Mouse (Mus musculus) mouse embryonic stem cell (cell line): ENCODE results near the gene Sptbn1.
"Not testable (repeated sequence)": the region's sequence is repeated elsewhere in the genome, so short reads cannot be mapped to it uniquely, and the experiment has no call there.

Source experiments
- in situ Hi-C, 2 experiments: fragments of 300-500 bp; cut with MboI; formaldehyde crosslinking; loops; 1 replicate in 1 of 2; 3 replicates in 1 of 2; pipeline ENCODE4 v1.14.3; 2019 to 2020; ENCODE audit warnings: low sequenced_read_pairs in 2 of 2, low pct_unique_long_range_greater_than_20kb in 1 of 2, mixed read lengths in 1 of 2; ENCODE audit not compliant: unreplicated experiment in 1 of 2

Sptbn1 gene

DNA sequence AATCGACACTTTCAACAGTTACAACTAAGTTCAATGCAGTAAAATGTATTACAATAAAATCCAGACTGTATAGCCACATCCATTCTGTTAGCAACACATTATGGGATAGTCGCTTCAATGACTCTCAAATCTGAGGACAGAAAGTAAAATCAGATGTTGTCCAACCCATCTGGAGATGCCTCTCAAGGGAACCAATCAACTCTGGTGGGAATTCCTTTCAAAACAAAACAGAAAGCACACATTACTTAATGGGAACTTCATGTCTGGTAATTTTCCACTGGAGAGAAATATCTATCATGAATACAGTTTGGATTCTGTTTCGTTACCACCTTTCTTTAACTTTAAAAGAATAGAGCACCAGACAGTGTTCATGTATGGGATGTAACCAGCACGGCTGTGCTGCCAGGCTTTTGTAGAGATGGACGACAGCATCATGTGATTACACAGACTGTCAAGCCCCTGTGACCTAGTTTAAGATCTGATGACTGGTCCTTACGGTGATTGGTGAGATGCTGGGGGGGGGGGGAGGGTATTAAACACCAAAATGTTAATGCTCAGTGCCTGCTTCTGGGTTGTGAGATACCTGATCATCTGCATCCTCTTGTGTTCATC is 9.1 kb downstream of the Sptbn1 start:
- in situ Hi-C loops, result no loop called here

DNA sequence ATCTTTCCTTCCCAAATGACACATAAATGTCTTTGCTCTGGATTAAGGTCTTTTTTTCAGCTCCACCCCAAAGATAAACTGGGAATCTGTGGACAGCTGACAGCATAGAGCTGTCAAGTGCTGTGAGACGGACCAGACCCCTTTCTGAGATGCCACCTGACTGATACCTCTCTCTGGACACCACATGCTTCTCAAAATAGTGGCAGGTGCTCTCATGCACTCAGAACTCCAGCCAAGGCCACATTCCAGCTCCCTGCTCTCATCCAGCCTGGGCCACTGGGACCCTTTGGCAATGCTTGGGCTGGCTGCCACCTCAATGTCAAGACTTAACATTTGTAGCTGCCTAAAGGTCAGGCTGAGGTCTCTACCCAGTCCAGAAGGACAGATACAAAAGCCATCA is 10.2 kb downstream of the Sptbn1 start:
- in situ Hi-C loops, result no loop called here

DNA sequence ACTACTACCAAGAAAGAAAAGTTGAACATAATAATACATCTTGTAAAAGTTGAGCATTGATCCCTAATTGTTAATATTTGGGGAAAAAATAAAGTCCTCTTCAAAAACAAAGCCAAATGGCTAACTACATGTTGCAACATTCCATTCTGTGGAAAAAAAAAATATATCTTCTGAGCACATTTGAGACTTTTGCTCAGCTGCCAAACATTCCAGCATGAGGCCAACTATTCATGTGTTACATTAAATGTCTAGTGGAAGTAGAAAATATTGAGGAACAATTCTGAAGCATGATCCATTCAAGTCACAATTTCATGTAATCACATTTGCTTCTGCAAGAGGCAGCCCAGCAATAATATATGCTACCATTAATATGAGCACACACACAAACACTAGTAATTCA is 10.9 kb downstream of the Sptbn1 start:
- in situ Hi-C loops, result no loop called here

DNA sequence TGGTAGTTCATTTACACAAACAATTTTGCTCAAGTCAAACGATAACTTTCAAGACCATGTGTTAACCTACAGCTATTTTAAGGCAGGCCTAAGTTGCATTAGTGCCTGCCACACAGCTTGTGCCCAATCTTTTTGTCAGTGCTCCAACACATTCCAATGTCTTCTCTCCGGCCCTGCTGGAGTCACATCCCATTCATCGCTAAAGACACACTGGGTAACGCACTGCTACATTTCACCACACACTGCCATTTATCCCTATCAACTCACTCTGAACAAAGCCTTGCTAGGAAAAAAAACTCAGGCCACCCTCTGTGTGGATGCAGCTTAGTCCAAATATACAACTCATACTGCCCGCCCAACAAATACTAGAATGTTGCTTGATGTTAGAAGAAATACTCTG is 11.5 kb downstream of the Sptbn1 start:
- in situ Hi-C loops, result no loop called here

DNA sequence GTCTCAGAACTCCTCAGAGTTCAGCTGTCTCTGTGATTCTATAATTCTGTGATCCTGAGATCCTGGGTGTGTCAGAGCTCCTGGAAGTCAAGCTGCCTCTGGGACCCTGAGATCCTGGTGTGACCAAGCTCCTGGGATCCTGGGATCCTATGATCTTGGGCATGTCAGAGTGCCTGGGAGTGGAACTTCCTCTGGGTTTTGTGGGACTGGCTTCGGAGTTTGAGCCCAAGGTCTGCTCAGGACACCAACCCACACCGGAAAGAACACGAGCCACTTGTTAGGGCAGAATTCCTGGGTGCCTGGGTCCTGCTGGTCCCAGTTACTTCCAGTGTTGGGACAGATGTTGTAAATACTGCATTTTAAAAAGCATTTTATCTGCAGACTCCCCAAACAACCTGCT is 12.8 kb downstream of the Sptbn1 start:
- in situ Hi-C loops, result not testable (repeated sequence)

DNA sequence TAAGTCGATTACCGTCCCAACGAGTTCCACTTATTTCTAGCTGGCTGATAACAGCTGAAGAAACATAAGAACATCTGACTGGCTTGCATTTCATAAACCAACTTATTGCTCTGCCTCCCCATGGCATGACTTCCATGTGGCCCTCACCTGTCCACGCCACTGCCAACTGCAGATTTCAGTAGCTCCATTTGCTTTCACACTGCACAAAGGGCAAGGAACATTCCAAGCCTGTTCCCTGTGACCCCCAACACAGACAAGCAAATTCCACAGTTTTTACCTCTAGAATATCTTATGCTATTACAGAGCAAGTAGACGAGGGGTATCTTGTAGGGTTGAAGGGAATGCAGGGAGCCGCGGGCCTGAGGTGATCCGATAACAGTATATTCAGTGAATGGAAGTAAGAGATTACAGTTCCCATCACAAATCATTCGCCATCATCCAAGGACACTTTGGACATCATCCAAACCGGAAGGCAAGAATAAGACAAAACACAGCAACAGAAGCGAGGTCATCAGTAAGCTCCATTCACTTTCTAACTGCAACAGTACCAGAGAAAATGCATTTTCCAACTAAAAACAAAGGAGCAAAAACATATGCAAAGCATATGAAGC is 16.6 kb downstream of the Sptbn1 start:
- in situ Hi-C loops, result no loop called here

DNA sequence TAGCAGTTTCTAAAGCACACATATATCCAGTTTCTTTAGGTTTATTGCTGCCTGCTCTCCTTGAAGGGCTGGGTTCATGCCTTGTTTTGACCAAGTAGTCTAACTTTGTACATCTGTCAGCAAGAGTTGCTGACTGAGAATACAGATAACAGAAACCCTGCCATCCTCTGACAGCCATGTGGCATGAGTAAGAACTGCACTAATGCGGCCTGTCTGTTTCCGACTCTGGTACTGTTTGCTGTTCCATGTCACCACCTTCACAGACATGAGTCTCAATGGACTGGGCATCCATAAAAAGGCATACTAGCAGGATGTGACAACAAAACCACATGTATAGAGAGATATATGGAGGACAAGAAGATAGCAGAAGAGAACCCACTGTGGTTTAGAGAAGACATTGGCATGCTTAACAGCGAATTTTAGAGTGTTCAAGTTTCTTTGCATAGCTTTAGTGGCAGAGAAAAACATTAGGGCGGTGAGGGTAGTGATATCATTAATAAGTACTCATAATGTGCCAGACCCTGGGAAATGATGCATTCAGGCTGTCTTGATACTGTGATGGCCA is 18.4 kb downstream of the Sptbn1 start:
- in situ Hi-C loops, result loop anchor here in 1 of 2 experiments (25.0 kb wide), 1 partner anchor 563 kb away; no protein-coding TSS in a partner anchor

DNA sequence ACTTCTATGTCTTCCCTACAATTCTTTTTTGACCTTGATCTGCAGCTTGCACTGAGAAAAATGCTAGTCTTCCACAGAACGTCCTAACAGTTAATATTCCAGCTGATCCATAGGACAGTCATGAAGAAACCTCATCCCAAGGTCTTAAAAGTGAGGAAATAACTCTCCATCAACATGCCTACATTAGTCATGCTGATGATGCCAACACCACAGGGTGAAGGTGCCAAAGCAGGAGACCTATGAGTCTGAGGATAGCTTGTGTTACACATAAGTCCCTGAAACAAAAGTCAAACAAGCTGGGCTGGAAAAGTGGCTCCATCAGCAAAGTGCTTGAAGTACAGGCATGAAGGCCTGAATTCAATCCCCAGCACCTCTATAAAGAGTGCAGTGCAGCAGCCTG is 20.9 kb downstream of the Sptbn1 start:
- in situ Hi-C loops, result loop anchor here in 1 of 2 experiments (25.0 kb wide), 1 partner anchor 565 kb away; no protein-coding TSS in a partner anchor

DNA sequence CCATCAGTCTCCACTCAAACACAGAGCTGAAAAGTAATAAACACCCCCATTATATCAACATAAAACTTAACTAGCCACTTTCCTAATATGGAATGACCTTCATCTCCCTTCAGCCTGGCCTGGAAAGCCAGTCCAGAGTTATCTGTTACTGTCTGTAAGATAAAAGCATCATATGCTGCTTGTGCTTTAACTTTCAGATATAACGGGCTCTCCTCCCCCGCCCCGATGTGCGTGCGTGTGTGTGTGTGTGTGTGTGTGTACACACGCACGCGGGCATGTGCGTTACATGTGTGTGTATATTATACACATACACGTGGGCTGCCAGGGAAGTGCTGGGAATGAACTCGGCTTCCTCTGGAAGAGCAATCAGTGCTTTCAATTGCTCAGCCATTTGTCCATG is 21.8 kb downstream of the Sptbn1 start:
- in situ Hi-C loops, result loop anchor here in 1 of 2 experiments (25.0 kb wide), 1 partner anchor 566 kb away; no protein-coding TSS in a partner anchor

DNA sequence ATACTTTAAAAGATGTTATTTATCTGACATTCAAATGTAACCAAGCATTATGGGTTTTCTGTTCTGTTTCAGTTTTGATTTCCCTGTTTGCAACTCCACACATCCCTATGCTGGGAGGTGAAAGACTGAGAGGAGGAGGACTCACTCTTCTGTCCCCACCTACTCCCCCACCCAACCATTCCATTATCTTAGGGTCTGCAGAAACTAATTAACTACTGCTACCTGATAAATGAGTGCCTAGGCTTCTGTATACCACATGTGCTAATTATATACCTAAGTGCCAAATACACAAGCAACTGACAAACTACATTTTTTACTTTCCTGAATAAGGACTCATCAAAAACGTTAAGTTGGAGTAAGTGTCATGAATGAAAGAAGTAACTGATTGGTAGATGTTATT is 23.8 kb downstream of the Sptbn1 start:
- in situ Hi-C loops, result loop anchor here in 1 of 2 experiments (25.0 kb wide), 1 partner anchor 568 kb away; no protein-coding TSS in a partner anchor

DNA sequence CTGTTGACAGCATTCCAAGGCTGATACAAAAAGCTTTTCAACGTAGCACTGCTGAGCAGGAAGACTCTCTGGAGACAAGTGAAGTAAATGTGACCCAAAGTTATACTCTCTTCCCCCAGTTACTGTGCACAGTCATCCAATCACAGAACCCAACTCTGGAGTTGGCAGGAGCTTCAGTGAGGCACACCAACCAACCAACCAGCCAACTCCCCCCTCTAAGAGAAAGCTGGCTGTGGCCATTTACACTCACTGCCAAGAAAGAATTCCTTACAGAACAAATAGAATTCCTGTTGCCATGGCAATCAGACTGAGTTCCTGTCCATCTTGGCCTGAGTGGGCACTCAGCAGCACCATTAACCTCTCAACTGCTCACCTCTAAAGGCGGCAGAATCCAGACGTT is 24.4 kb downstream of the Sptbn1 start:
- in situ Hi-C loops, result loop anchor here in 1 of 2 experiments (25.0 kb wide), 1 partner anchor 569 kb away; no protein-coding TSS in a partner anchor

DNA sequence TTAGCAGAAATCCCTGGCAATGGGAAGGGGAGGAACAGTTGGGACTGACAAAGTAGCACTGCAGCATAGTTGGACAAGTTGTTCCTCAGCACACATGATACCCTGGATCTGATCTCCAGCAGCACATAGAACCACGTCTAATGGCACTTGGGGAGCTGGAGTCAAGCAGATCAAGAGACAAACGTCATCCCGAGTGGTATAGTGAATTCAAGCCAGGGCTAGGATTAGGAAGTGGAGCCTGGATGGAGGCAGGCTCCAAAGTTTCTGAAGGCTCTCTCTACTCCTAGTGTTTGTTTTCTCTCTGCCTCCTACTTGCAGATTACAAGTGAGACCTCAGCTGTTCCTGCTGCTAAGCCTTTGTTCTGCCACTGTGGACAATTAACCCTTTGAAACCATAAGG is 27.1 kb downstream of the Sptbn1 start:
- in situ Hi-C loops, result loop anchor here in 1 of 2 experiments (25.0 kb wide), 1 partner anchor 571 kb away; no protein-coding TSS in a partner anchor

DNA sequence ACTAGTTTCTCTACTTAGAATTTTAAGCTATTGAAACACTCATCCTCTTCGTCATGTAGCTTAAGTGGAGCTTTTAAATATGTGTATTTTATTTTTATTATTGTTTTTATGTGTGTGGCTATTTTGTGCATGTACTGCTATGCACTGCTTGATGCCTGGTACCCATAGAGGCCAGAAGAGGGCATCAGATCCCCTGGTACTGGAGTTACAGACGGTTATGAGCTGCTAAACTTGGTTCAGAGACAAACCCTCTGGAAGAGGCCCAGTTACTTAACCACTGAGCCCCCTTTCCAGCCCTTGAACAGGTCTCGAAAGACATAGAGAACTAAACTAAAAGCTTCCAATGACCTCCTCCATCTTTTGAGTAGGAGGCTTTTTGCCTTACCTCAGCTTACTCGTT is 30.0 kb downstream of the Sptbn1 start:
- in situ Hi-C loops, result loop anchor here (10.0 to 25.0 kb wide), 2 partner anchors 417 to 574 kb away; no protein-coding TSS in a partner anchor

DNA sequence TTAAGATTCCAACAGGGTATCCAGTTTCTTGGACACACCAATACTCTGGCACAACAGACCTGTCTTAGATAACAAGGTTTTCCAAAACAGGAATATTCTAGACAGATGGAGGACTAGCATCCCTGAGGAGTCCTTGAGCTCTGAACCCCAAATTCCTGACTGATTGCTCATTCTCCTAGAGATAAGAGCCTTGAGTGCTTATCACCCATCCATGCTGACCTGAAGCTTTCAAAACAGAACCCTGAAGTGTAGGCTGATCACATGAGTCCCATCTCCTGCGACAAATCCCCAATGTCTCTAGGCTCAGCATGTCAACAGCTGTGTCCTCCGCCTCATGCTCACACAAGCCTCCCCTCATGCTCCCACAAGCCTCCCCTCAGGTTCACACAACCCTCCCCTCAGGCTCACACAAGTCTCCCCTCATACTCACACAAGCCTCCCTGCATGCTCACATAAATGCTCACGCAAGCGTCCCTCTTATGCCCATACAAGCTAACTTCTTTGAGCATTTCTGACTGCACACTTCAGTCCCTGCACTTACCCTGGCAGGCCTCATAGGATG is 31.2 kb downstream of the Sptbn1 start:
- in situ Hi-C loops, result loop anchor here (10.0 to 25.0 kb wide), 2 partner anchors 418 to 576 kb away; no protein-coding TSS in a partner anchor

DNA sequence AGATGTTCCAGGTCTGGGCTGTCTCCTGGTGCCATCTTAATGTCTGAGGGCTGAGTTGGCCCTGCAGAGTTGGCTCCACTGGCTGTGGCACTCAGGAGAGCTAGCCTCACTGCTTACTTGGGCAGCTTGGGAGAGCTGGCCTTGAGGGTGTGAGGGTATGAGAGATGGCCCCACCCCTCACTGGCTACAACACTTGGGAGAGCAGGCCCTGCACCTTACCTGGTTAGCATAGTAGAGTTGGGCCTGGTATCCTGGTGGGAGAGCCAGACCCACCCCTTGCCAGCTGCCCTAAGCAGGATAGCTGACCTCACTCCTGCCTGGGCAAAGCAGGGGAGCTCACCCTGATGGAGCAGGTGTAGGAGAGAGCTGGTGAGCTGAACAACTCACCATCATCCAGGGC is 32.3 kb downstream of the Sptbn1 start:
- in situ Hi-C loops, result loop anchor here (10.0 to 25.0 kb wide), 2 partner anchors 419 to 577 kb away; no protein-coding TSS in a partner anchor

DNA sequence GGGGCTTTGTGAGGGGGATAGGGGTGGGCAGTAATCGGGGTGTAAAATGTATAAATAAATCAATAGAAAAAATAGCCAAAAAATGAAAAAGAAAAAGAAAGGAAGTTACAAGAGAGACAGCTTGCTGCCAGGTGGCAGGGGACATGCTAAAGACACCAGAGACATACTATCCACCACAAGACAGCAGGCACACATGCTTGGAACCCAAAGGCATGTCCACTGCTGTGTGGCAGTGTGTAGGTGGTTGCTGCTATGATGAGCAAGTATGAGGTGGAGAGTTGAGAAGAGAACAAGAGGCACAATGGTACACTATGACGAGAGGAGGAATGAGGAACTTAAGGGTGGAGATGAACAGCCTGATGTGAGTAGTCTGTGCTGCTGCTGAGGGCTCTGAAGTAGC is 32.8 kb downstream of the Sptbn1 start:
- in situ Hi-C loops, result loop anchor here (10.0 to 25.0 kb wide), 2 partner anchors 420 to 577 kb away; no protein-coding TSS in a partner anchor

DNA sequence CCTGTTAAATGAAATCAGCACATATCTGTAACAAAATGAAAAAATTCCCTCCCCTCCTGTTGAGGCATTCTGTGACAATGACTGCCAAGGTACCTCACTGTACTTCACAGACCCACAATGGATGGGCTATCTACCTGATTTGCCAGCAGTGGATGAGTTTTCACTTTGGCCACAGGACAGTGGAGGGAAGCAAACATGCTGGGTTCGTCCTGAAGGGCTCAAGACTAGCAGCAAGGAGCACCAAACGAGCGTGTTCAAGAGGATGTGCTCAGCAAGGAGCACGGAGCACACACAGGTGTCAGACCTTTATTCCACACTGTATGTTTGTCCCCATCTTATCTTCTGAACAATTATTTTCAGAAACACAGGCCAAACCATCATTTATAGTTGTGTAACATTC is 34.0 kb downstream of the Sptbn1 start:
- in situ Hi-C loops, result loop anchor here (10.0 to 25.0 kb wide), 2 partner anchors 421 to 578 kb away; no protein-coding TSS in a partner anchor

DNA sequence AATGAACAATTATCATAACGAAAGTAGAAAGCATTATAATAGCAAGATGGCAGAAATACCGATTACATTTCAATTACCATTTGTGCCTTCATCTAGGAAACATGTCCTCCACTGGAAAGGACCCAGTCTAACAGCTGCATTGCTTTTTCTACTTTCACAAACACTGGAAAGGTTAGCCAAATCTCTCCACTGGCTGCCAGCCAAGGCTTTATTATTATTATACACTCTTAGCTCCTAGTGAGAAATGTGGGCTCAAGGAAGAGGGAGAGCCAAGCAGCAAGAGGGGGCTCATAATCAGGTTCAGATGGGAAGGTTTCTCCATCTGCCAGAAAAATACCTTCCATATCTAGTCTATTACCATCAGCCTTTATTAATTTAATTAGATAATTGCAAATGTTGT is 35.9 kb downstream of the Sptbn1 start:
- in situ Hi-C loops, result loop anchor here (10.0 to 25.0 kb wide), 2 partner anchors 423 to 580 kb away; no protein-coding TSS in a partner anchor

DNA sequence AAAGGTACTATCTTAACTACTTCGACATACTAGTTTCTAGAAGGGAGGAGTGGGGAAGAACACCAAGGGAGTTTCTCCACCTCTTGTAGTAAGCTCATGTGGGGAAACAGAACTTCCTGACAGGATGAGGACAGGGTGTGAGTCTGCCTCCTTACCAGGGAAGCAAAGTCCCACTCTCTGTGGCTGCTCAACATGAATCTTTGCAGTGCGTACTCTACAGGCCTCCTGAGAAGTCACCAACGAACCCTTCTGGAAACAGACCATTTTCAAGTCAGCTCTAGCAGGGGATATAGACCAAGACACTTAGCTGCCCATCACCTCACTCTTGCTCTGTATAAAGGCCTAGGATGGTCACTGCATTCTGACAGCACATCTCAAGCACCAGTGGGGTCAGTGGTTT is 36.6 kb downstream of the Sptbn1 start:
- in situ Hi-C loops, result loop anchor here (10.0 to 25.0 kb wide), 2 partner anchors 423 to 581 kb away; no protein-coding TSS in a partner anchor
